Mouse (Mus musculus) cerebellum, adult 18-20 months (tissue): ENCODE data around the gene Glul.

ENCODE experiments used
- DNase-seq, 2 experiments: peaks; one replicate each; pipeline ENCODE4 v3.0.0; 2021

Glul gene

GRCm38 (mm10) chr1:153910423-153910822, 10.7 kb downstream of the Glul start:
- no peak for DNase-seq

GRCm38 (mm10) chr1:153911276-153911795, 11.6 kb downstream of the Glul start:
- DNase-seq, result no peak

GRCm38 (mm10) chr1:153913869-153914268, 14.1 kb downstream of the Glul start:
- no peak for DNase-seq

- DNase-seq, result no peak
These were observed 18.9 kb downstream of the Glul start for GRCm38 (mm10) chr1:153918521-153919206.

GRCm38 (mm10) chr1:153921642-153922041, 21.9 kb downstream of the Glul start:
- DNase-seq, result no peak

GRCm38 (mm10) chr1:153922571-153923021, 22.9 kb downstream of the Glul start:
- no peak for DNase-seq

GRCm38 (mm10) chr1:153924395-153925385, 24.9 kb downstream of the Glul start:
- no peak for DNase-seq

GRCm38 (mm10) chr1:153930431-153930830, 30.7 kb downstream of the Glul start:
- DNase-seq, result no peak

- no peak for DNase-seq
These were observed 34.0 kb downstream of the Glul start for GRCm38 (mm10) chr1:153933772-153934171.

- DNase-seq, result no peak
These were observed 36.2 kb downstream of the Glul start for GRCm38 (mm10) chr1:153935844-153936380.

GRCm38 (mm10) chr1:153937025-153937424, 37.3 kb downstream of the Glul start:
- DNase-seq, result no peak

GRCm38 (mm10) chr1:153940986-153941385, 41.2 kb downstream of the Glul start:
- no peak for DNase-seq

- DNase-seq, result no peak
These were observed 45.4 kb downstream of the Glul start for GRCm38 (mm10) chr1:153945181-153945580.

- no peak for DNase-seq
These were observed 47.2 kb downstream of the Glul start for GRCm38 (mm10) chr1:153946971-153947370.

- DNase-seq, result no peak
These were observed 48.1 kb downstream of the Glul start for GRCm38 (mm10) chr1:153947837-153948236.

- no peak for DNase-seq
These were observed 53.5 kb downstream of the Glul start for GRCm38 (mm10) chr1:153953232-153953631.

- no peak for DNase-seq
These were observed 54.1 kb downstream of the Glul start for GRCm38 (mm10) chr1:153953797-153954196.

- DNase-seq, result no peak
These were observed 58.1 kb downstream of the Glul start for GRCm38 (mm10) chr1:153957850-153958249.
